8 mouse cellular contexts compared by ENCODE assay signal in genomic region chr8:121694453-121694852, GRCm38 (mm10). TPM values are rescaled to one million over a fixed set of nuclear protein-coding genes. Genes with fewer than 3 reads are reported as not detected.
DNase-seq lines count a peak whose midpoint lies in the region; ATAC-seq and TF ChIP-seq lines count a peak whose summit lies in the region.
"Had no signal": no experiment of that assay in that cellular context is flagged by ENCODE, and none has a peak within 500 bp of the region (broad histone marks: within the 10 kb centered on the region; RNA-seq: fewer than 3 reads in every experiment).

No protein-coding gene starts in this region.

- no peak overlapping the region for H3K4me3 ChIP-seq in layer of hippocampus, adult 2 months
- 0 out of 2 replicates have a peak overlapping the region, but pooled peaks have one; percentile 60 for H3K4me3 ChIP-seq in E14TG2a.4 (replicated peaks; ENCODE audit: low read length)
- no peak overlapping the region for H3K4me3 ChIP-seq in cortical plate, adult 2 months (ENCODE audit: insufficient read depth, low read length)
- H3K4me3 ChIP-seq in liver, postnatal 0 days (ENCODE audit: low read depth, low read length): no peak overlapping the region
- H3K4me3 ChIP-seq: limb, embryonic 12.5 days had no signal

- DNase-seq in layer of hippocampus, adult 2 months (ENCODE audit: low spot score in 2 of 2): peak in 1 of 2 experiments; percentile 62
- DNase-seq in layer of hippocampus, adult 9-10 months (ENCODE audit: low spot score): no peak
- DNase-seq in adrenal gland, adult 18-20 months (ENCODE audit: low spot score in 2 of 2): peak; percentile 54 to 65
- peak; percentile 61 for DNase-seq in liver, postnatal 0 days
- DNase-seq in testis, postnatal 10 days (ENCODE audit: low spot score): peak; percentile 78

- no peak for TF ChIP-seq EP300 in liver, postnatal 0 days (IDR thresholded peaks at IDR 0.05; ENCODE audit: low read depth)

- 49% methylated on average over 4 of the region's 4 CpGs for WGBS in liver, postnatal 0 days (ENCODE audit: insufficient replicate concordance)

- peaks cover 4% of the 10 kb centered on the region; the same call in 1 of the 2 replicates for H3K9me3 ChIP-seq in E14TG2a.4 (ENCODE audit: low read length)
- H3K9me3 ChIP-seq in liver, postnatal 0 days (ENCODE audit: low read length): no peaks in the 10 kb centered on the region
- H3K9me3 ChIP-seq: limb, embryonic 12.5 days had no signal

- H3K4me2 ChIP-seq in liver, postnatal 0 days (ENCODE audit: low read depth, low read length): no peak overlapping the region
- H3K4me2 ChIP-seq: limb, embryonic 12.5 days had no signal

- no peak for ATAC-seq in liver, postnatal 0 days

- H3K9ac ChIP-seq in liver, postnatal 0 days (replicated peaks): no peak overlapping the region
- H3K9ac ChIP-seq: limb, embryonic 12.5 days had no signal

- no peak for TF ChIP-seq POLR2A in cortical plate, adult 2 months (IDR thresholded peaks at IDR 0.05; ENCODE audit: extremely low read depth, insufficient read depth, low read length)

- peaks cover 41% of the 10 kb centered on the region for H3K4me1 ChIP-seq in E14TG2a.4 (replicated peaks; ENCODE audit: low read depth, low read length)
- peaks cover 6% of the 10 kb centered on the region for H3K4me1 ChIP-seq in cortical plate, adult 2 months (ENCODE audit: control insufficient read depth, insufficient read depth, low read length)
- 0 out of 2 replicates have a peak, but pooled peaks cover 3% of the 10 kb centered on the region for H3K4me1 ChIP-seq in liver, postnatal 0 days (ENCODE audit: insufficient read depth)

- TF ChIP-seq CTCF in layer of hippocampus, adult 2 months (conservative IDR thresholded peaks at IDR 0.05): peak; percentile 99
- peak; percentile 99 for TF ChIP-seq CTCF in E14TG2a.4 (conservative IDR thresholded peaks at IDR 0.05; ENCODE audit: low read length)
- peak; percentile 82 for TF ChIP-seq CTCF in cortical plate, adult 2 months (IDR thresholded peaks at IDR 0.05; ENCODE audit: extremely low read depth, insufficient read depth, low read length)
- peak; percentile 87 for TF ChIP-seq CTCF in liver, postnatal 0 days (IDR thresholded peaks at IDR 0.05; ENCODE audit: low read depth)

- peaks cover under 1% of the 10 kb centered on the region; the same call in 1 of the 2 replicates for H3K27me3 ChIP-seq in E14TG2a.4 (ENCODE audit: insufficient read depth, low read length)
- no peaks in the 10 kb centered on the region for H3K27me3 ChIP-seq in liver, postnatal 0 days (ENCODE audit: insufficient read depth, low read length)
- H3K27me3 ChIP-seq: limb, embryonic 12.5 days had no signal

- no peaks in the 10 kb centered on the region for H3K36me3 ChIP-seq in E14TG2a.4 (ENCODE audit: insufficient read depth, low read length)
- H3K36me3 ChIP-seq in liver, postnatal 0 days (replicated peaks; ENCODE audit: insufficient read depth, low read length): no peaks in the 10 kb centered on the region
- H3K36me3 ChIP-seq: limb, embryonic 12.5 days had no signal

- H3K27ac ChIP-seq in layer of hippocampus, adult 2 months: no peak overlapping the region
- H3K27ac ChIP-seq in cortical plate, adult 2 months (ENCODE audit: insufficient read depth, low read length): no peak overlapping the region
- H3K27ac ChIP-seq in liver, postnatal 0 days (ENCODE audit: low read depth): no peak overlapping the region
- H3K27ac ChIP-seq: limb, embryonic 12.5 days had no signal

RNA-seq across cellular contexts. Expression of gene Jph3, which starts 35.0 kb away (rescaled TPM):
- total RNA-seq in layer of hippocampus, adult 2 months (2021): 100 to 1,000 TPM; 318 to 346 TPM
- total RNA-seq in adrenal gland, adult 18-20 months (2021): 1 to 10 TPM; 2.3 to 3.3 TPM
- 196 and 211 TPM in 2 replicates for polyA plus RNA-seq in cortical plate, adult 2 months (2012; rRNA removed)
- 0.11 TPM in 2 replicates for polyA plus RNA-seq in liver, postnatal 0 days (2015; fragmentation: Nextera tagmentation; extraction: Ambion mirVana)

RNA-seq across cellular contexts. Expression of gene Zcchc14, which starts 41.8 kb away (rescaled TPM):
- total RNA-seq in layer of hippocampus, adult 2 months (2021): 10 to 100 TPM; 92.5 to 93.2 TPM
- 10 to 100 TPM; 31.8 to 34.6 TPM for total RNA-seq in adrenal gland, adult 18-20 months (2021)
- 34.3 and 36.3 TPM in 2 replicates for polyA plus RNA-seq in cortical plate, adult 2 months (2012; rRNA removed)
- polyA plus RNA-seq in liver, postnatal 0 days (2015; fragmentation: Nextera tagmentation; extraction: Ambion mirVana): 1.9 and 2.3 TPM in 2 replicates

Comparison
In these comparisons a context has a peak if more than half of its experiments do, and no peak if none do; other contexts are left out.
1. RNA of gene Jph3, which starts 35.0 kb away (total RNA-seq): 318 to 346 TPM in layer of hippocampus, adult 2 months; 2.3 to 3.3 TPM in adrenal gland, adult 18-20 months; every median in the first group is over 10 times any median in the second.
2. Peak in every context shown above with its lines, with median percentiles within 50 percentile points of each other: CTCF ChIP-seq.